Mouse (Mus musculus): ENCODE measurements around the gene Dchs1.

GRCm38 (mm10) chr7:105784556-105784955, 2.9 kb downstream of the Dchs1 start:
- TF ChIP-seq CTCF (IDR thresholded peaks at IDR 0.05; ENCODE audit: low read depth, low read length): no peak
- no peak for TF ChIP-seq POLR2A (IDR thresholded peaks at IDR 0.05; ENCODE audit: extremely low read depth, insufficient read depth, low read length)

Data from liver, adult 2 months (tissue).